Mouse (Mus musculus) stomach, embryonic 16.5 days (tissue): Measurements from ENCODE around the gene Xrcc2. TPM values are rescaled to one million over a fixed set of nuclear protein-coding genes. Genes with fewer than 3 reads are reported as not detected.

Experiments used
- ATAC-seq: fragments of 200-750 bp; cut with Nextera tagmentation; 2 replicates; pipeline ENCODE4 v1.8.0; 2017; ENCODE audit warnings: moderate number of reproducible peaks, moderate TSS enrichment; ENCODE audit not compliant: insufficient read depth, low FRiP score
- H3K27ac ChIP-seq: fragments of 300-500 bp; sonication (generic); 2 replicates; pipeline ENCODE4 v1.5.1; 2014; ENCODE audit warnings: low read length
- H3K27me3 ChIP-seq: fragments of 300-500 bp; sonication (generic); 2 replicates; pipeline ENCODE4 v1.6.1; 2014; ENCODE audit warnings: low read length, control low read depth, mixed read lengths; ENCODE audit not compliant: control insufficient read depth, insufficient read depth
- H3K36me3 ChIP-seq: fragments of 300-500 bp; sonication (generic); 2 replicates; pipeline ENCODE4 v1.6.1; 2014; ENCODE audit warnings: low read length; ENCODE audit not compliant: control insufficient read depth, insufficient read depth
- H3K4me1 ChIP-seq: fragments of 300-500 bp; sonication (generic); 2 replicates; pipeline ENCODE4 v1.6.1; 2014; ENCODE audit warnings: low read length, control low read depth, mixed read lengths; ENCODE audit not compliant: control insufficient read depth, insufficient read depth
- H3K4me2 ChIP-seq: fragments of 300-500 bp; sonication (generic); 2 replicates; pipeline ENCODE4 v1.6.1; 2014; ENCODE audit warnings: low read depth, low read length, mixed read lengths
- H3K4me3 ChIP-seq: fragments of 300-500 bp; sonication (generic); replicated peaks from 2 replicates; pipeline ENCODE4 v1.5.1; 2014; ENCODE audit warnings: mild to moderate bottlenecking, low read length
- H3K9ac ChIP-seq: fragments of 300-500 bp; sonication (generic); 2 replicates; pipeline ENCODE4 v1.6.1; 2014; ENCODE audit warnings: low read length
- H3K9me3 ChIP-seq: fragments of 300-500 bp; sonication (generic); replicated peaks from 2 replicates; pipeline ENCODE4 v1.6.1; 2016; ENCODE audit warnings: low read length, control low read depth; ENCODE audit not compliant: control insufficient read depth
- WGBS: fragments of 180-500 bp; shearing (Covaris S2); extraction: QIAGEN DNeasy Blood & Tissue Kit; methylation state at CpG from one replicate; pipeline ENCODE4 v1.1.7; 2014; 5-methylcytosine and 5-hydroxymethylcytosine counted together
- polyA plus RNA-seq: library from polyadenylated mRNA; unstranded; fragments of >200 nt; fragmentation: Nextera tagmentation; extraction: Ambion mirVana; gene quantifications from 2 replicates; pipeline ENCODE4 v1.2.1, GENCODE M21; 2015

Xrcc2 gene
- polyA plus RNA-seq, 1 experiment from 2014 or later: 7.2 TPM

- H3K4me1 ChIP-seq: no peaks in the 10 kb centered on the region
- H3K27ac ChIP-seq: no peak overlapping the region
- 73% methylated on average over 6 of the region's 6 CpGs for WGBS
- no peak overlapping the region for H3K4me3 ChIP-seq
- no peak for ATAC-seq
- H3K9ac ChIP-seq: no peak overlapping the region
- no peaks in the 10 kb centered on the region for H3K27me3 ChIP-seq
- 0 out of 2 replicates have a peak, but pooled peaks cover 3% of the 10 kb centered on the region for H3K36me3 ChIP-seq
- no peaks in the 10 kb centered on the region for H3K9me3 ChIP-seq
- no peak overlapping the region for H3K4me2 ChIP-seq
Measured at GRCm38 (mm10) chr5:25695786-25696185, 9.8 kb downstream of the Xrcc2 start.

DNA sequence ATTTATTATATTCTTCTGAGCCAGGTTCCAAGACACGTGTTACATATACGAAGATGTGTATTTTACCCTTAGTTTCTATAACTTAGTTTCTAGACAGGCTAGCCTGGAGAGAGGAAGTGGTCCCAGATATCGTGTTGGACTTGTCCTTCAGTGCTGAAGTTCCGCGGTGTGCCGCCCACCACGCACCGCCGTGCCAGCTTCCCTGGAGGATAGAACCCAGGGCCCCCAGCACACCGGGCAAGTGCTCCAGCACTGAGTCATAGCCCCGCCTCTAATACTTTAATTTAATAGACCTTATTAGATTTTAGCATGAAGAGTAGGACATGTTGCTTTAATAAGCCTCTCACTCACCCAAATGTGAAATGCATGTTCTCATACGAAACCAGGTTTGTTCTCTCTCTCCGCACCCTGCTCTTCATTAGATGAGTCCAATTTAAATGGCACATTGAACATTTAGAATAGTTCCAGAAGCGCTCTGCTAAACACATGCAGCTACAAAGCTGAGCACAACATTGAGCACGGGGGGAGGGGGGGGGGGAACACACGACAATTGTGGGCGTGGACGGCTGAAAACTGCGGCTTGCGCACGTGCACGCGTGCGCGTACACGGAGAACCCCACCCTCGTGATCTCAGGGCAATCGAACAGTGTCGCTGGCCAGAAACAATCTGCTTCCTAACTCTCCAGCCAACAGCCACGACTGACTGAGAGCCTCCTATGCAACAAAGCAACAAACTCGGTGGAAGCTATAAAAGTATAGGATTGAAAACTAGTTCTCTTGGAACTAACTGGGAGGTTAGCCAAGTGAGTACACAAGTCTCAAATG is 33.7 kb downstream of the Xrcc2 start:
- Histone ChIP-seq H3K4me1 (no peaks in the 10 kb centered on the region), H3K27me3 (no peaks in the 10 kb centered on the region), H3K4me2 (no peak overlapping the region), H3K9me3 (no peaks in the 10 kb centered on the region), H3K9ac (no peak overlapping the region), H3K4me3 (no peak overlapping the region), H3K27ac (no peak overlapping the region), H3K36me3 (no peaks in the 10 kb centered on the region; the same call in 1 of the 2 replicates)
- ATAC-seq: no peak; the same call in 1 of the 2 replicates
- WGBS: 89% methylated on average over 31 of the region's 31 CpGs

DNA sequence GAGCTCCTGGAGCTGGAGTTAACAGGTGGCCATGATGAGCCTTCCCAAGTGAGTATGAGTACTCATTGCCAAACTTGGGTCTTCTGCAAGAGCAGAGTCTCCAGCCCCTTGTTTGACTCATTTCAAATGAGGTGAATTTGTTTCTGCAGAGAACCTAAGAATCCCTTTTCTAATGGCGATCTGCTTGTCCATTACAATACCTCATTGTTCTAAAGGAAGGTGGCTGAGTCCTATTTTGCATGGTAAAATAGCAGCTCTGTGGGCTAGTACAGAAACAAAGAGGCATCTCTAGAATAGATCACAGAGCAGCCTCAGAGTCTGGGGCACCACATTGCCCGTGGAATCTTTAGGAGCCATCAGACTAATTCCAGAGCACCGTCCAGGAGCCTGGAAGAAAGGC is 34.6 kb downstream of the Xrcc2 start:
- no peak overlapping the region for H3K27ac ChIP-seq
- WGBS: 81% methylated on average over 3 of the region's 3 CpGs

GRCm38 (mm10) chr5:25668306-25668705 is 37.3 kb downstream of the Xrcc2 start:
- no peak for ATAC-seq
- Histone ChIP-seq H3K4me1 (no peaks in the 10 kb centered on the region), H3K4me3 (no peak overlapping the region), H3K27me3 (no peaks in the 10 kb centered on the region), H3K9ac (no peak overlapping the region), H3K27ac (no peak overlapping the region), H3K9me3 (no peaks in the 10 kb centered on the region), H3K4me2 (no peak overlapping the region), H3K36me3 (no peaks in the 10 kb centered on the region)
- WGBS: 89% methylated on average over 9 of the region's 9 CpGs

More for the DNA sequence above, 34.6 kb downstream of the Xrcc2 start:
- Histone ChIP-seq H3K9ac (no peak overlapping the region), H3K36me3 (no peaks in the 10 kb centered on the region), H3K27me3 (no peaks in the 10 kb centered on the region), H3K4me2 (no peak overlapping the region), H3K9me3 (no peaks in the 10 kb centered on the region), H3K4me1 (no peaks in the 10 kb centered on the region), H3K4me3 (no peak overlapping the region)
- no peak for ATAC-seq

- 77% methylated on average over 9 of the region's 9 CpGs for WGBS
- no peaks in the 10 kb centered on the region for H3K36me3 ChIP-seq
- H3K4me3 ChIP-seq: no peak overlapping the region
- no peak for ATAC-seq
- no peaks in the 10 kb centered on the region for H3K4me1 ChIP-seq
- H3K9me3 ChIP-seq: no peaks in the 10 kb centered on the region
- no peak overlapping the region for H3K4me2 ChIP-seq
- no peaks in the 10 kb centered on the region for H3K27me3 ChIP-seq
- H3K27ac ChIP-seq: no peak overlapping the region
- H3K9ac ChIP-seq: no peak overlapping the region
Measured at GRCm38 (mm10) chr5:25666684-25667083, 38.9 kb downstream of the Xrcc2 start.

DNA sequence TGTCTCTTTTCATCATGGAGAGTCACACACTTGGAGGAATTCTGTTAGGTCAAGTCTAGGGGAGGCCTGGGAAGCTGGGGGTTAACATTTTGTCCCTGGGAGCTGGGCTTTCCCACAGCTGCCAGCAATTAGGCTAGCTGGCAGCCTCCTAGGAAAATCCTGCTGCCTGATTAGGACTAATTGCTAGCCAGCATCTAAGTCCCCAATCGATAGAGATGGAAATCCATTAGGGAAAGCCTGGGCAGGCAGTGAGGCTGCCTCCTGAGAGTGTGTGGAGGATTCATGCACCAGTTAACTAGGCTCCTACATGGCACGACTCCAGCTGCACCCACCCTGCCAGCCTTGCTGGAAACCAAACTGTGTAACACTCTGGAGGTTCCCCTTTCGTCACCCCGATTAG is 39.5 kb downstream of the Xrcc2 start:
- Histone ChIP-seq H3K9me3 (no peaks in the 10 kb centered on the region), H3K9ac (no peak overlapping the region), H3K4me3 (no peak overlapping the region), H3K4me1 (no peaks in the 10 kb centered on the region), H3K27me3 (no peaks in the 10 kb centered on the region), H3K4me2 (no peak overlapping the region), H3K36me3 (no peaks in the 10 kb centered on the region), H3K27ac (no peak overlapping the region)
- ATAC-seq: no peak
- 59% methylated on average over 4 of the region's 4 CpGs for WGBS

GRCm38 (mm10) chr5:25665516-25665915 is 40.1 kb downstream of the Xrcc2 start:
- WGBS: 79% methylated on average over 10 of the region's 10 CpGs

GRCm38 (mm10) chr5:25663165-25663564 is 42.5 kb downstream of the Xrcc2 start:
- Histone ChIP-seq H3K4me2 (no peak overlapping the region), H3K9ac (no peak overlapping the region), H3K4me3 (no peak overlapping the region), H3K4me1 (no peaks in the 10 kb centered on the region), H3K27me3 (no peaks in the 10 kb centered on the region), H3K36me3 (no peaks in the 10 kb centered on the region), H3K27ac (no peak overlapping the region), H3K9me3 (no peaks in the 10 kb centered on the region)
- 62% methylated on average over 2 of the region's 2 CpGs for WGBS
- no peak for ATAC-seq

More at GRCm38 (mm10) chr5:25665516-25665915, 40.1 kb downstream of the Xrcc2 start:
- no peaks in the 10 kb centered on the region for H3K9me3 ChIP-seq
- H3K36me3 ChIP-seq: no peaks in the 10 kb centered on the region
- no peaks in the 10 kb centered on the region for H3K27me3 ChIP-seq
- no peak overlapping the region for H3K4me2 ChIP-seq
- no peak overlapping the region for H3K9ac ChIP-seq
- ATAC-seq: no peak
- H3K4me1 ChIP-seq: no peaks in the 10 kb centered on the region
- H3K4me3 ChIP-seq: no peak overlapping the region
- no peak overlapping the region for H3K27ac ChIP-seq

- 11% methylated on average over 14 of the region's 14 CpGs for WGBS
- H3K27ac ChIP-seq: no peak overlapping the region
- no peaks in the 10 kb centered on the region for H3K27me3 ChIP-seq
- peak overlapping the region; percentile 43 for H3K4me2 ChIP-seq
- H3K9me3 ChIP-seq: no peaks in the 10 kb centered on the region
- ATAC-seq: 0 out of 2 replicates have a peak, but pooled peaks have one; percentile 33
- H3K4me3 ChIP-seq: peak overlapping the region; percentile 21
- H3K36me3 ChIP-seq: no peaks in the 10 kb centered on the region
- peak overlapping the region; percentile 44; the same call in 1 of the 2 replicates for H3K9ac ChIP-seq
- no peaks in the 10 kb centered on the region for H3K4me1 ChIP-seq
Measured at GRCm38 (mm10) chr5:25654578-25654987, 51.0 kb downstream of the Xrcc2 start.
